8 mouse cellular contexts compared by ENCODE assay signal in the genomic region with DNA sequence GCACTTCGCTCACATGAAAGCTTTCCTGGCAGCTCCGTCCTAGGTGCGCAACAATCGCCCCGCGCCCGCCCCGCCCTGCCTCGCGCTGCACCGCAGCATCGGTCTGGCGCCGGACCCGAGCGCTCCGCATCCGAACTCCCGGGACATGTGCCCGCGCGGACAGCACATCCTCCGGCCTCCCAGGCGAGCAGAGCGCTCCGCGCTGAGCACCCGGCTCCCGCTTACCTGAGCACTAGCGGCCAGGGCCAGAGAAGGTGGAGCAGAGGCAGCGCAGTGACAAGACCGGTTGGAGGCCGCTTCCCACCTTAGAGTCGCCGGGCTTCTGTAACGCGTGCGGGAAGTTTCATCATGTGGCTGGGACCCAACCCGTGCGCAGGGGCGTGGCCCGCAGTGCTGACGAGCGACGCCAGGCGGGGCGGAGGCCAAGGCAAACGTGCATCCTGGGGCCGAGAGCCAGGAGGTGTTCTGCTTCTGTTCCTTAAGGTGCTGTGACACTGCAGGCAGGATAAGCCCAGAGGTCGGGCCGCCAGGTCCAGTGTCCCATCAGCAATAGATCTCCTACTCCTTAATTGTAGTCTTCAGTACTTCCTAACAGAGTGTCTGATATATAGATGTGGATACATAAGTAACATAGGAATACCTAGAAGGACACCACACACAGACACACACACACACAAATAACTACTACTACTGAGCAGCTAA. TPM values are rescaled to one million over a fixed set of nuclear protein-coding genes. Genes with fewer than 3 reads are reported as not detected.
A peak's percentile ranks its signal among the peaks of the same experiment; 100 is the strongest.
DNase-seq lines count a peak whose midpoint lies in the region; ATAC-seq and TF ChIP-seq lines count a peak whose summit lies in the region.

A gene (minus strand): TSS at position 371 of the 702 bp plus-strand sequence.

- H3K9ac ChIP-seq in forebrain, embryonic 12.5 days = peak within 1 kb of the TSS; percentile 77
- peak within 1 kb of the TSS; percentile 12; the same call in 1 of the 2 replicates for H3K9ac ChIP-seq in heart, postnatal 0 days (replicated peaks; ENCODE audit: low read depth, low read length)
- H3K9ac ChIP-seq in liver, embryonic 14.5 days (replicated peaks) = peak within 1 kb of the TSS; percentile 92
- H3K9ac ChIP-seq in stomach, embryonic 15.5 days = peak within 1 kb of the TSS; percentile 50

- peaks cover 10% of the 10 kb centered on the region for H3K36me3 ChIP-seq in E14TG2a.4 (ENCODE audit: insufficient read depth, low read length)
- H3K36me3 ChIP-seq in forebrain, embryonic 12.5 days (replicated peaks) = no peaks in the 10 kb centered on the region
- H3K36me3 ChIP-seq in heart, postnatal 0 days (replicated peaks; ENCODE audit: control insufficient read depth, insufficient read depth, low read length) = no peaks in the 10 kb centered on the region
- peaks cover 4% of the 10 kb centered on the region for H3K36me3 ChIP-seq in liver, embryonic 14.5 days (replicated peaks; ENCODE audit: control insufficient read depth, insufficient read depth, low read depth)
- H3K36me3 ChIP-seq in stomach, embryonic 15.5 days = no peaks in the 10 kb centered on the region

- TF ChIP-seq EP300 in heart, postnatal 0 days (IDR thresholded peaks at IDR 0.05; ENCODE audit: low read depth) = no peak
- TF ChIP-seq EP300 in liver, embryonic 14.5 days (IDR thresholded peaks at IDR 0.05; ENCODE audit: low read depth) = 0 out of 2 replicates have a peak, but pooled peaks have one; percentile 36

- WGBS in forebrain, embryonic 12.5 days = under 1% methylated on average over 51 of the region's 51 CpGs
- under 1% methylated on average over 51 of the region's 51 CpGs for WGBS in heart, postnatal 0 days
- under 1% methylated on average over 51 of the region's 51 CpGs for WGBS in liver, embryonic 14.5 days (ENCODE audit: insufficient replicate concordance)
- WGBS in stomach, embryonic 15.5 days = under 1% methylated on average over 51 of the region's 51 CpGs

- peak within 1 kb of the TSS; percentile 91 for H3K4me2 ChIP-seq in forebrain, embryonic 12.5 days
- peak within 1 kb of the TSS; percentile 89 for H3K4me2 ChIP-seq in heart, postnatal 0 days (ENCODE audit: low read depth, low read length)
- H3K4me2 ChIP-seq in liver, embryonic 14.5 days (ENCODE audit: low read depth) = peak within 1 kb of the TSS; percentile 68
- H3K4me2 ChIP-seq in stomach, embryonic 15.5 days = peak within 1 kb of the TSS; percentile 88

- no peak within 1 kb of the TSS for H3K27ac ChIP-seq in forebrain, embryonic 12.5 days
- no peak within 1 kb of the TSS for H3K27ac ChIP-seq in heart, postnatal 0 days (ENCODE audit: low read depth)
- peak within 1 kb of the TSS; percentile 65 for H3K27ac ChIP-seq in liver, embryonic 14.5 days
- H3K27ac ChIP-seq in stomach, embryonic 15.5 days = peak within 1 kb of the TSS; percentile 73

- DNase-seq in c-Kit-positive CD71-positive TER-119-negative erythroid progenitor cells, embryonic 14.5 days (ENCODE audit: low read depth) = peak; percentile 87
- peak; percentile 50 for DNase-seq in heart, postnatal 0 days (ENCODE audit: low spot score)
- DNase-seq in kidney, postnatal 36 days = peak; percentile 65 to 83
- peak; percentile 83 to 86 (median 85) for DNase-seq in liver, embryonic 14.5 days (ENCODE audit: low read depth in 3 of 3, low spot score in 3 of 3)
- DNase-seq in neural tube, embryonic 10.5 days (ENCODE audit: extremely low spot score, low spot score) = peak; percentile 85

- no peak for TF ChIP-seq CTCF in E14TG2a.4 (conservative IDR thresholded peaks at IDR 0.05; ENCODE audit: low read length)
- TF ChIP-seq CTCF in heart, postnatal 0 days (IDR thresholded peaks at IDR 0.05; ENCODE audit: low read depth) = no peak
- TF ChIP-seq CTCF in liver, embryonic 14.5 days (IDR thresholded peaks at IDR 0.05; ENCODE audit: low read depth) = peak; percentile 74

- peak within 1 kb of the TSS; percentile 91 for H3K4me3 ChIP-seq in E14TG2a.4 (replicated peaks; ENCODE audit: low read length)
- peak within 1 kb of the TSS; percentile 75 for H3K4me3 ChIP-seq in forebrain, embryonic 12.5 days (replicated peaks)
- peak within 1 kb of the TSS; percentile 61 for H3K4me3 ChIP-seq in heart, postnatal 0 days (ENCODE audit: low read depth, low read length)
- H3K4me3 ChIP-seq in liver, embryonic 14.5 days (ENCODE audit: insufficient read depth in 1 of 2, low read depth in 2 of 2, low read length in 2 of 2) = peak within 1 kb of the TSS; percentile 82 to 97
- H3K4me3 ChIP-seq in stomach, embryonic 15.5 days (replicated peaks) = peak within 1 kb of the TSS; percentile 76

- H3K27me3 ChIP-seq in E14TG2a.4 (ENCODE audit: insufficient read depth, low read length) = no peaks in the 10 kb centered on the region
- H3K27me3 ChIP-seq in forebrain, embryonic 12.5 days = peaks cover 7% of the 10 kb centered on the region; the same call in 1 of the 2 replicates
- no peaks in the 10 kb centered on the region; the same call in 1 of the 2 replicates for H3K27me3 ChIP-seq in heart, postnatal 0 days (ENCODE audit: control insufficient read depth, insufficient read depth, low read length)
- H3K27me3 ChIP-seq in liver, embryonic 14.5 days (ENCODE audit: control insufficient read depth, insufficient read depth, low read length) = no peaks in the 10 kb centered on the region
- no peaks in the 10 kb centered on the region for H3K27me3 ChIP-seq in stomach, embryonic 15.5 days (replicated peaks)

- H3K4me1 ChIP-seq in E14TG2a.4 (replicated peaks; ENCODE audit: low read depth, low read length) = peaks cover 74% of the 10 kb centered on the region
- 0 out of 2 replicates have a peak, but pooled peaks cover 4% of the 10 kb centered on the region for H3K4me1 ChIP-seq in forebrain, embryonic 12.5 days
- H3K4me1 ChIP-seq in heart, postnatal 0 days (ENCODE audit: control insufficient read depth, insufficient read depth) = no peaks in the 10 kb centered on the region
- peaks cover 51 to 57% of the 10 kb centered on the region in 2 experiments for H3K4me1 ChIP-seq in liver, embryonic 14.5 days (replicated peaks; ENCODE audit: control insufficient read depth in 2 of 2, insufficient read depth in 2 of 2, low read length in 1 of 2)
- no peaks in the 10 kb centered on the region for H3K4me1 ChIP-seq in stomach, embryonic 15.5 days

- ATAC-seq in forebrain, embryonic 12.5 days (ENCODE audit: low FRiP score) = peak; percentile 94
- ATAC-seq in heart, postnatal 0 days (ENCODE audit: insufficient read depth, low read depth) = peak; percentile 84
- ATAC-seq in liver, embryonic 14.5 days (ENCODE audit: insufficient read depth) = peak; percentile 87
- ATAC-seq in stomach, embryonic 15.5 days (ENCODE audit: insufficient read depth, low FRiP score, low read depth) = peak; percentile 96

- H3K9me3 ChIP-seq in E14TG2a.4 (ENCODE audit: low read length) = no peaks in the 10 kb centered on the region
- no peaks in the 10 kb centered on the region for H3K9me3 ChIP-seq in forebrain, embryonic 12.5 days
- no peaks in the 10 kb centered on the region for H3K9me3 ChIP-seq in heart, postnatal 0 days (replicated peaks; ENCODE audit: control insufficient read depth, low read length)
- no peaks in the 10 kb centered on the region for H3K9me3 ChIP-seq in liver, embryonic 14.5 days (ENCODE audit: control insufficient read depth, low read length)
- H3K9me3 ChIP-seq in stomach, embryonic 15.5 days = no peaks in the 10 kb centered on the region

RNA-seq across cellular contexts. Expression of the gene that starts here (rescaled TPM):
- polyA plus RNA-seq in forebrain, embryonic 12.5 days (2016; fragmentation: Nextera tagmentation; extraction: Ambion mirVana) = 44.8 and 47.2 TPM in 2 replicates
- 8.5 and 16.3 TPM in 2 replicates for total RNA-seq in heart, postnatal 0 days (2014; rRNA removed; ENCODE audit: low replicate concordance)
- polyA plus RNA-seq in heart, postnatal 0 days (2015; fragmentation: Nextera tagmentation; extraction: Ambion mirVana) = 7.8 and 8.7 TPM in 2 replicates
- 70.0 and 103 TPM in 2 replicates for polyA plus RNA-seq in liver, embryonic 14.5 days (2012; rRNA removed)
- polyA plus RNA-seq in liver, embryonic 14.5 days (2014; fragmentation: Nextera tagmentation; extraction: Ambion mirVana) = 309 and 341 TPM in 2 replicates
- 160 and 168 TPM in 2 replicates for polyA plus RNA-seq in stomach, embryonic 15.5 days (2015; fragmentation: Nextera tagmentation; extraction: Ambion mirVana)

Comparison
In these comparisons a context has a peak if more than half of its experiments do, and no peak if none do; other contexts are left out.
1. H3K27ac ChIP-seq: peak in liver, embryonic 14.5 days (single experiment) and stomach, embryonic 15.5 days (single experiment); none in forebrain, embryonic 12.5 days (single experiment) and heart, postnatal 0 days (single experiment).
2. H3K9ac ChIP-seq: peak in every context shown above with its lines; median percentile 92 in liver, embryonic 14.5 days; 77 in forebrain, embryonic 12.5 days; 50 in stomach, embryonic 15.5 days; 12 in heart, postnatal 0 days.
3. Peak in every context shown above with its lines, with median percentiles within 50 percentile points of each other: H3K4me3 ChIP-seq, DNase-seq, ATAC-seq and H3K4me2 ChIP-seq.